Mouse (Mus musculus): ENCODE results near the gene Pard3. TPM values are rescaled to one million over a fixed set of nuclear protein-coding genes. Genes with fewer than 3 reads are reported as not detected.

Pard3 gene
- polyA plus RNA-seq, 1 experiment: 10.4 TPM

- WGBS: 90% methylated on average over 13 of the region's 13 CpGs
- no peak overlapping the region for H3K4me3 ChIP-seq (ENCODE audit: control insufficient read depth, insufficient read depth, low read length)
- H3K36me3 ChIP-seq (ENCODE audit: control insufficient read depth, insufficient read depth, low read length): no peaks in the 10 kb centered on the region
- H3K4me1 ChIP-seq (replicated peaks; ENCODE audit: control insufficient read depth, insufficient read depth, low read length): no peaks in the 10 kb centered on the region
- no peak for DNase-seq
- H3K27me3 ChIP-seq (ENCODE audit: control insufficient read depth, insufficient read depth, low read length): no peaks in the 10 kb centered on the region
- no peak overlapping the region for H3K27ac ChIP-seq (ENCODE audit: control insufficient read depth, insufficient read depth, low read length)
- TF ChIP-seq POLR2A (IDR thresholded peaks at IDR 0.05; ENCODE audit: control insufficient read depth, extremely low read depth, insufficient read depth, low read length, poor library complexity) (no peak), CTCF (IDR thresholded peaks at IDR 0.05; ENCODE audit: borderline replicate concordance, control insufficient read depth, extremely low read depth, insufficient read depth, low read length, poor library complexity) (no peak)
Measured at GRCm38 (mm10) chr8:127196505-127197265, 133.0 kb downstream of the Pard3 start.

- Histone ChIP-seq H3K4me1 (replicated peaks; ENCODE audit: control insufficient read depth, insufficient read depth, low read length) (no peaks in the 10 kb centered on the region), H3K27ac (ENCODE audit: control insufficient read depth, insufficient read depth, low read length) (no peak overlapping the region), H3K36me3 (ENCODE audit: control insufficient read depth, insufficient read depth, low read length) (no peaks in the 10 kb centered on the region), H3K27me3 (ENCODE audit: control insufficient read depth, insufficient read depth, low read length) (no peaks in the 10 kb centered on the region), H3K4me3 (ENCODE audit: control insufficient read depth, insufficient read depth, low read length) (no peak overlapping the region)
- TF ChIP-seq CTCF (IDR thresholded peaks at IDR 0.05; ENCODE audit: borderline replicate concordance, control insufficient read depth, extremely low read depth, insufficient read depth, low read length, poor library complexity): no peak
- TF ChIP-seq POLR2A (IDR thresholded peaks at IDR 0.05; ENCODE audit: control insufficient read depth, extremely low read depth, insufficient read depth, low read length, poor library complexity): no peak
- DNase-seq: no peak
- WGBS: 81% methylated on average over 4 of the region's 4 CpGs
Measured at GRCm38 (mm10) chr8:127207455-127207854, 143.8 kb downstream of the Pard3 start.

GRCm38 (mm10) chr8:127210621-127211020 lies 146.9 kb downstream of the Pard3 start:
- Histone ChIP-seq H3K4me1 (replicated peaks; ENCODE audit: control insufficient read depth, insufficient read depth, low read length) (no peaks in the 10 kb centered on the region), H3K27ac (ENCODE audit: control insufficient read depth, insufficient read depth, low read length) (no peak overlapping the region), H3K4me3 (ENCODE audit: control insufficient read depth, insufficient read depth, low read length) (no peak overlapping the region), H3K27me3 (ENCODE audit: control insufficient read depth, insufficient read depth, low read length) (no peaks in the 10 kb centered on the region), H3K36me3 (ENCODE audit: control insufficient read depth, insufficient read depth, low read length) (no peaks in the 10 kb centered on the region)
- DNase-seq: no peak
- no peak for TF ChIP-seq POLR2A (IDR thresholded peaks at IDR 0.05; ENCODE audit: control insufficient read depth, extremely low read depth, insufficient read depth, low read length, poor library complexity)
- TF ChIP-seq CTCF (IDR thresholded peaks at IDR 0.05; ENCODE audit: borderline replicate concordance, control insufficient read depth, extremely low read depth, insufficient read depth, low read length, poor library complexity): no peak
- 90% methylated on average over 4 of the region's 4 CpGs for WGBS

- H3K36me3 ChIP-seq (ENCODE audit: control insufficient read depth, insufficient read depth, low read length): no peaks in the 10 kb centered on the region
- TF ChIP-seq CTCF (IDR thresholded peaks at IDR 0.05; ENCODE audit: borderline replicate concordance, control insufficient read depth, extremely low read depth, insufficient read depth, low read length, poor library complexity) (no peak), POLR2A (IDR thresholded peaks at IDR 0.05; ENCODE audit: control insufficient read depth, extremely low read depth, insufficient read depth, low read length, poor library complexity) (no peak)
- no peak for DNase-seq
- H3K4me3 ChIP-seq (ENCODE audit: control insufficient read depth, insufficient read depth, low read length): no peak overlapping the region
- 90% methylated on average over 8 of the region's 8 CpGs for WGBS
- H3K27ac ChIP-seq (ENCODE audit: control insufficient read depth, insufficient read depth, low read length): no peak overlapping the region
- no peaks in the 10 kb centered on the region for H3K27me3 ChIP-seq (ENCODE audit: control insufficient read depth, insufficient read depth, low read length)
- H3K4me1 ChIP-seq (replicated peaks; ENCODE audit: control insufficient read depth, insufficient read depth, low read length): no peaks in the 10 kb centered on the region
Measured at GRCm38 (mm10) chr8:127214338-127214737, 150.6 kb downstream of the Pard3 start.

GRCm38 (mm10) chr8:127214748-127215433 lies 151.2 kb downstream of the Pard3 start:
- Histone ChIP-seq H3K36me3 (ENCODE audit: control insufficient read depth, insufficient read depth, low read length) (no peaks in the 10 kb centered on the region), H3K4me3 (ENCODE audit: control insufficient read depth, insufficient read depth, low read length) (no peak overlapping the region), H3K27me3 (ENCODE audit: control insufficient read depth, insufficient read depth, low read length) (no peaks in the 10 kb centered on the region), H3K27ac (ENCODE audit: control insufficient read depth, insufficient read depth, low read length) (no peak overlapping the region), H3K4me1 (replicated peaks; ENCODE audit: control insufficient read depth, insufficient read depth, low read length) (no peaks in the 10 kb centered on the region)
- TF ChIP-seq CTCF (IDR thresholded peaks at IDR 0.05; ENCODE audit: borderline replicate concordance, control insufficient read depth, extremely low read depth, insufficient read depth, low read length, poor library complexity) (no peak), POLR2A (IDR thresholded peaks at IDR 0.05; ENCODE audit: control insufficient read depth, extremely low read depth, insufficient read depth, low read length, poor library complexity) (no peak)
- 89% methylated on average over 4 of the region's 4 CpGs for WGBS
- no peak for DNase-seq

- Histone ChIP-seq H3K4me1 (replicated peaks; ENCODE audit: control insufficient read depth, insufficient read depth, low read length) (no peaks in the 10 kb centered on the region), H3K27ac (ENCODE audit: control insufficient read depth, insufficient read depth, low read length) (no peak overlapping the region), H3K27me3 (ENCODE audit: control insufficient read depth, insufficient read depth, low read length) (no peaks in the 10 kb centered on the region), H3K36me3 (ENCODE audit: control insufficient read depth, insufficient read depth, low read length) (no peaks in the 10 kb centered on the region), H3K4me3 (ENCODE audit: control insufficient read depth, insufficient read depth, low read length) (no peak overlapping the region)
- WGBS: 93% methylated on average over 5 of the region's 5 CpGs
- no peak for DNase-seq
- no peak for TF ChIP-seq POLR2A (IDR thresholded peaks at IDR 0.05; ENCODE audit: control insufficient read depth, extremely low read depth, insufficient read depth, low read length, poor library complexity)
- no peak for TF ChIP-seq CTCF (IDR thresholded peaks at IDR 0.05; ENCODE audit: borderline replicate concordance, control insufficient read depth, extremely low read depth, insufficient read depth, low read length, poor library complexity)
Measured at GRCm38 (mm10) chr8:127220206-127220605, 156.5 kb downstream of the Pard3 start.
